Mouse (Mus musculus): ENCODE results near the gene Vash1. TPM values are rescaled to one million over a fixed set of nuclear protein-coding genes. Genes with fewer than 3 reads are reported as not detected.

Gene Vash1
- total RNA-seq (2021) (1 to 10 TPM; 2.9 to 4.8 TPM), polyA plus RNA-seq (2012; rRNA removed) (4.8 and 6.8 TPM in 2 replicates)
- long read RNA-seq = 0 reads

DNA sequence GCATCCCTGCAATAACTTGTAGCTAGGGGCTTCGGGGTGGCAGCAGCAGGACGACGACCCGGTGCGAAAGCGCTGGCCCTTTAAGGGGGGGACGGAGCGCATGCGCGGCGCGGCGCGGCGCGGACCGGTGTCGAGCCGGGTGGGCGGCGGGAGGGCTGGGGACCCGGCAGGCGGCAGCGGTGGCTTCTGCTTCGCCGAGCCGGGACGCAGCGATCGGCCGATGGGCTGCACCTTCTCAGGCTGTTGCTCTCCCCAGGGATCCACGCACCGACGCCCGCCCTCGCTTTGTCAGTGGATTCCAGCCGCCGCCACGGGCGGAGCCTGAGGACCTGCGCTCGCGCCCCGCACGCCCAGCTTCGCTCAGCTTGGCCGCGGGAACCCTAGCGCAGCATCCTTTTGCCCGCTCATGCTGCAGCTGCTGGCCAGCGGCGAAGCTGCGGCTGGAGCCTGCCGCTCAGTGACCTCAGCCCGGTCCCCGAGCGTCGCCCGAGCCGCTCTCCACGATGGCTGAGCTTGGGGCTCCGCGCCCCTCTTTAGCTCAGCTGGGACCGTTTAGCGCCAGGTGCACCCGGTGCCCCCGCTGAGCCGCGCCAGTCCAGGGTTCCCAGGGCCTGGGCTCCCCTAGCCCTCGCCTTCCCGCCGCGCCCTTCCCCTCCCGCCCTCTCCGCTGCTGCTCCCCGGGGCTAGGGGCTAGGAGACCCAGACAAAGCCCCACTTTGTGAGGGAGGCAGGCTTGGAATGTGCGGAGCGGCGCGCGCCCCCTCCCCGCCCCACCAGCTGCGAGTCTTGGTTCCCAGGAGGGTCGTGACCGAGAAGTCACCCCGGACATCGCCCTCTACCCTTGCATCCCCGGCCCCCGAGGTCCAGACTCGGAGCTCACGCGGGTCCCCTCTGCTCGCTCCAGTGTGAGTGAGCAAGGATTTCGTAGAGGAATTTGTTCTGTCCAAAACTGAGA is at the start of gene Vash1:
Vash1 (plus strand) TSS at position 110 of the 955 bp plus-strand sequence.
- DNase-seq = peak; percentile 78

DNA sequence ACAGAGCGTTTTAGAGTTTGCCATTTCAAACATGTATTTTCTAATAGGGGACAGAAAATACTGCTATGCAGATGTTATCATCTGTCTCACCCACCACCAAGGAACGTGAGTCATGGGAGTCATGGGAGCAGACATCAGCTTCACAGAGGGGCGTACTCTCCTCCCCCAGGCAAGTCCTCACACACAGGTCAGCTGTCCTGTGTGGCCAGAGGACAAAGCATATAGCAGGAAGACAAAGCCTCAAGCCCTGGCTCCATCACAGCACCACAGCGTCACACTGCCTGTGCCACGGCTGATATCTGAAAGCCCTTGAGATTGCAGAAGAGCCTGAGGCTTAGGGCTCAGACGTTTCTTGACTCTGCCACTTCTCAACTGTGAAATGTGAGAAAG is 49.7 kb upstream of the Vash1 start:
- no peak for DNase-seq

DNA sequence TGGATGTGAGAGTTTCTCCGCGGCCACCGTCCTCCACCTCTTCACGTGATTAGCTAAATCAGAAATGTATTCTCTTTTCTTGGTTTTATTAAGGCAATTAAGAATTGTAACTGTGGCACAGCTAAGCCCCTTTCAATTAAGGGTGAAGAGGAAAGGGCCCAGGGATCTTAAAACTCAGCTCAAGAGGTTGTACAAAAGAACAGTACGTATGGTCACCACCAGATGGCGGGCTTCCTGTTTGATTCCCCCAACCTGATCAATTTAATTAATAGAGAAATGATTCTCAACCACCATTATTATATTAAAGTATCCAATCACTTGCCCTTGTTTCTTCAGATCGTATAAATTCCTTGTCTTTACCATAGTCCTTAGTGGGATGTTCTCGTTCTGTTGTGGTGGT is 36.7 kb upstream of the Vash1 start:
- no peak for DNase-seq

GRCm38 (mm10) chr12:86644512-86645273 is 33.8 kb upstream of the Vash1 start:
- DNase-seq = no peak

DNA sequence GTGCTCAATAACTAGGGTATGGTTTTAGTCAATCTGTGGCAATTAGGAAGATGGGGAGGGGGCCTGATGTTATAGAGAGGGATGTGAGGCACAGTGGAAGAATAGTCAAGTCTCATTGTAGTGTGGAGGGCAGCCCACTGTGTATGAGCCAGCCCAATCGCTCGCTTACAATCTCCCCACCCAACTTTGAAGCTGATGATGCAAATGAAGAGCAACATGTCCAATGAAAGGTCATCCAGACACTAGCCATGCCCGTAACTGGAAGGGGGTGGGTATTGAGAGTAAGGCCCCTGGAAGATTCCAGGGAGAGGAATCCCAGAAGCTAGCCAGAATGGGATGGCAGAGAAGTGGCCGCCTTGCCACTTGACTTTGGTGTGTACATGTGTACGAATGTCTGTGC is 33.0 kb upstream of the Vash1 start:
- no peak for DNase-seq

DNA sequence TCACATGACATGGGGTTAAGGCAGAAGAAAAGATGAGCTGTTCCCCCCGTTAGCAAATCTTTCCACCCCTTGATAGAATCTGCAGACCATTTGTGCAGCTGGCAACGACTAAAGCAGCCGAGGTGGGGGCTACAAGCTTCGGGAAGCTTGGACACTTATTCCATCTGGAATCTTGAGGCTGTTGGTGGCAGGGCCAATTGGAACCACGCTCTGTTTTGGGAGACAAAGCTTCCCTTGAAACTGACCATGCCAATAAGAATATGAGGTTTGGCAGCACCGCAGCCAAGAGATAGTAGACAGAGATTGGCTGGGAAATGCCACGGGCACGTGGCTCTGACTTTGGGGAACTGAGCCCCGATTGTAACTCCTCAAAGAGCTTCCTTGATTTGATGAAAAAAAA is 31.7 kb upstream of the Vash1 start:
- DNase-seq = no peak

DNA sequence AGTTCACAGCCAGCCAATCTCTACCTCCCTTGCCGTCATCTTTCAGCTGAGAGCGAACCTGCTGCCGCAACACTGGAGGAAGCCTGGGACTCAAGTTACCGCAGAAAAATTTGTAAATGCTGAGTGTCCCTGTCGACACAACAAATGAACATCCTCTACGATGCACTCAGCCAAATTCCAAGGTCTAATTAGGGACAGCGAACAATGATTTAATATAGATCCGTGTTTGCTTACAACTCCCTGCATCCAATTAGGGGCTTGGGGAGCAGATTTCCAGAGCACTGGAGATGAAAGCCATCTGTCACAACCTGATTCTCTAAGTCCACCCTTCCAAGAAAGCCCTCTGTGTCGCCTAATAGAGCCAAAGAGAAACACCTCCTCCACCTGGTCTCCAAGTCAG is 31.2 kb upstream of the Vash1 start:
- no peak for DNase-seq

GRCm38 (mm10) chr12:86647736-86648135 is 30.8 kb upstream of the Vash1 start:
- DNase-seq = no peak

GRCm38 (mm10) chr12:86648489-86648888 is 30.0 kb upstream of the Vash1 start:
- DNase-seq = no peak

- no peak for DNase-seq
Measured at GRCm38 (mm10) chr12:86651301-86651860, 27.1 kb upstream of the Vash1 start.

GRCm38 (mm10) chr12:86652570-86653041 is 25.9 kb upstream of the Vash1 start:
- peak; percentile 89 for DNase-seq

- DNase-seq = no peak
Measured at GRCm38 (mm10) chr12:86659447-86659968, 19.0 kb upstream of the Vash1 start.

DNA sequence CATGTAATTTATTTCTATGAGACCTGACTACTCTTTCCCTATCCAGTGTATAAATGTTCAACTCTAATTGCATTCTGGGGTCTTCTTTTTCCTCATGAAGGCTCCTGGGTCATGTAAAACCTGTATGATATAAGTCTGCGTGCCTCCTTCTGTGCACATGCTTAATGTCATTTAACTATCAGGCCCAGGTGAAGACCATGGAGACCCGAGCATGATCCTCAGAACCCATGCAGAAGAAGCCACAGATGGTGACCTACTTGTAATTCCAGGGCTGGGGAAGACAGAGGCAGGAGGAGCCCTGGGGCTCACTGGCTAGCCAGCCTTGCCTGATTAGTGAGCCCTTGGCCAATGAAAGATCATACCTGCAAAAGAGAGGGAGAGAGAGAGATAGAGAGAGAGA is 18.0 kb upstream of the Vash1 start:
- DNase-seq = no peak

GRCm38 (mm10) chr12:86665656-86666055 is 12.8 kb upstream of the Vash1 start:
- no peak for DNase-seq

GRCm38 (mm10) chr12:86668404-86668803 is 10.1 kb upstream of the Vash1 start:
- DNase-seq = no peak

DNA sequence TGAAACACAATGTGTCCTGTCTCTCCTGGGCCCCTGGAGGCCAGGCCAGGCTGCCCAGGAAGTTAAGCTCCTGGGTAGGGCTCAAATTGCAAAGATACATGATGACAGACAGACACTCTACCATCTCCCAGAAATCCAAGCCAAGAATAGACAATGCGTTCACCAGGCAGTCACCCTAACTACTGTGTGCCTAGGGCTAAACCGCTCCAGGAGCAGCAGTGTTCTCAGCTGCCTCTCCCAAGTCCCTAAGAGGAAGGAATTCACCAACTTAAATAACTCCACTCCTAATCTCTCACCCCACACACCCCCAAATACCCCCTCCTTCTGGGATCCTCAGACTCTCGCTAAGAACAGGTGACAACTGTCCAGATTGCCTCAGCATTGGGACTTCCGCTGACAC is 6.4 kb upstream of the Vash1 start:
- DNase-seq = no peak

GRCm38 (mm10) chr12:86672507-86672906 is 6.0 kb upstream of the Vash1 start:
- DNase-seq = no peak

- DNase-seq = no peak
Measured at GRCm38 (mm10) chr12:86679546-86679930, 1.0 kb downstream of the Vash1 start.

DNA sequence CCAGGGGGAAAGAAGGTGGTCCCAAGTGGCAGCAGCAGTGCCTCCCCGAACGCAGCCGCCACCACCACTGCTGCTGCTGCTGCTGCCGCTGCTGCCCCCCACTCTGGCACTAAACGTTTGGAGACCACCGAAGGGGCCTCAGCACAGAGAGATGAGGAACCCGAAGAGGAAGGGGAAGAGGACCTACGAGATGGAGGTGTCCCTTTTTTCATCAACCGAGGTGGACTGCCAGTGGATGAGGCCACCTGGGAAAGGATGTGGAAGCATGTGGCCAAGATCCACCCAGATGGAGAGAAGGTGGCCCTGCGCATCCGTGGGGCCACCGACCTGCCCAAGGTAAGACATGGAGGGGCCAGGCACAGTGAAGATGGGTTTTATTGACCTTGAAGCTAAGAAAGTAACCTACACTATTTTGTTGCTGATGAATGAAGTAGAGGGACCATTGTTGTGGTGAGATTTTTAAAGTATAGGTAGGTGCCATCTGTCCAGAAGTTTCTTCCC is 1.5 kb downstream of the Vash1 start:
- no peak for DNase-seq

DNA sequence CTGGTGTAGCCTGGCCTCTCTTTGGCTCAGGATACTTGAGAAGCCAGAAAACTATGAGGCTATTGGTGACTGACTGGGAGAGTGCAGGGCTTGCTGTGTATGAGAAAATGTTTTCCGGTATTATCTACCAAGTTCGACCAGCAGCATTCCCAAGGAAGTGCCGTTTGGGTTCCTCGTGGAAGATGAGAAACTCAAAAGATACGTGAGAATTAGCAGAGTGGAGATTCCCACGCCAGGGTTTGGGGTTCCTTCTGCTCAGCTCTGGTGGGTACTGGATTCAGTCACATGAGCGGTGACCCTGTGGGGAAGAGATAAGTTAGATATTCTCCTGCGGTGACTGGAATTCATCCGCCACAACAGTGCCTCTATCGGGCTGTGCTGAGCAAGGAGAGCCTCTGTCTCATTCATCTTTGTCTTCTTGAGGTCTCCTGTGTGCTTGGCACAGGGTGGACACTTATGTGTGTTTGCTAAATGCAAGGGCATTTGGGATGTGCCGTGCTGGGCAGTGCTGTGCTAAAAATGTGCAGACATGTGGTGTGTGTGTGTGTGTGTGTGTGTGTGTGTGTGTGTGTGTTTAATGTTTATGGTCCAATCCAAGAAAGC is 2.2 kb downstream of the Vash1 start:
- no peak for DNase-seq

DNA sequence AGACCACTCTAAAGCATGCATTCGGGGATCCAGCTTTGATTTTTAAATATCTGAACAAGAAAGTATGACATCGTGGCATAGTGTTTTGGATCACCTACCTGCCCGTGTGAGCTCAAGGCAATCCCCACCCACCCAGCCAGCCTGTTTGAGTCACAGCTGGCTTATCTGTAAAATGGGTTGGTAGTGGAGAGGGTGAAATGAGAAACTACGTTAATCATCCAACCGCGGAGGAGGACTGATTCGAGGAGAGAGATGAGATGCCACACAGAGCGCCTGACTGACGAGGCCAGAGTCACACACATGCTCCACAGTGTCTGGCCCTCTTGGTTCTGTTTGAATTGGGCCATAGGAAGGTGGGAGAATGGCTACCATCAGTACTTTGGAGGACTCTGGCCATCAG is 3.1 kb downstream of the Vash1 start:
- DNase-seq = no peak

DNA sequence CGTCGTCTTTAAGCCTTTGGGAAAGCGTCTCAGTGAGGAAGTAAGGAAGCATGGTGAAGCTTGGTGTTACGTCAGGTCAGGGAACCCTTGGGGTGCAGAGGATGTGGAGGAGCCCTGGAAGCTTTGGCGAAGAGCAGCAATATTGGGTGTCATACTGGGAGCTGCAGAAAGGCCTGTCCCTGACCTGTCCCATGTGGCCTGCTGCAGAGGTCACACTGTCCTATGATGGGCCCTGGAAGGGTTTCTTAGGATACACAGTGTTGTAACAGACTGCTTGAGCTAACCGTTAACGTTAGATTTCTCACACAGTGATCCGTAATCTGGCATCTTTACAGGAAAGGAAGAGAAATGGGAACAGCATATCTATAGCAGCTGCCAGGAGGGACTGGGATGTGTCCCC is 3.7 kb downstream of the Vash1 start:
- no peak for DNase-seq

All from adrenal gland, adult 2 months (tissue).